Mouse (Mus musculus) urinary bladder, adult 18-20 months (tissue): ENCODE measurements around the gene Gm17657.
A peak's percentile ranks its signal among the peaks of the same experiment; 100 is the strongest.
"Not testable (repeated sequence)": the region's sequence is repeated elsewhere in the genome, so short reads cannot be mapped to it uniquely, and the experiment has no call there.

ENCODE experiments used
- DNase-seq, 2 experiments: peaks; one replicate each; pipeline ENCODE4 v3.0.0; 2022; ENCODE audit warnings: low spot score in 2 of 2, mixed read lengths in 2 of 2

Gene Gm17657

DNA sequence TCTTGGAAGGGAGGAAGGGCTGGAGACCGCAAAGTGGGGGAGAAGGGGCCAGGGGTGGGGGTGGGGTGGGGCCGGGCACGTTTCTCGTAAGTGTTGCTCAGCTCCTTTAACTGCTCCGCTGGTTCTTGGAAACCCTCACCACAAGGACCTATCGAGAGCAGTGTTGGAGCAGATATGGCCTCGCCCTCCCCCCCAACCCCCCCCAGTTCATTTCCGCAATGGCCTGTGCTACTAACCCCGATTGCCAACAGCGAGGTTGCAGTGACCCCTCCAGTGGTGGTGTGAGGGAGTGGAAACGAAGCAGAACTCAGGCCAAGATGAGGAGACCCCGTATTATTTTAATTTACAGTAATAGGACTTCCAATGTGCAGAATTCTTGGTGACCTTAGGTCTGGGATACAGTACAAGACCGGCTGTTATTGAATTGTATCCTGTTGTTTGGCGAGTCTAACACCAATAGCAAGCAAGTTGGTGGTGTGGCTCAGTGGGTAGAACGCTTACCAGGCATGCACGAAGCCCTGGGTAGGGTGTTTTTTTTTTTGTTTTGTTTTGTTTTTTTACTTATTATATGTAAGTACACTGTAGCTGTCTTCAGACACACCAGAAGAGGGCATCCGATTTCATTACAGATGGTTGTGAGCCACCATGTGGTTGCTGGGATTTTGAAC lies 48.5 kb downstream of the Gm17657 start:
- DNase-seq: no peak

DNA sequence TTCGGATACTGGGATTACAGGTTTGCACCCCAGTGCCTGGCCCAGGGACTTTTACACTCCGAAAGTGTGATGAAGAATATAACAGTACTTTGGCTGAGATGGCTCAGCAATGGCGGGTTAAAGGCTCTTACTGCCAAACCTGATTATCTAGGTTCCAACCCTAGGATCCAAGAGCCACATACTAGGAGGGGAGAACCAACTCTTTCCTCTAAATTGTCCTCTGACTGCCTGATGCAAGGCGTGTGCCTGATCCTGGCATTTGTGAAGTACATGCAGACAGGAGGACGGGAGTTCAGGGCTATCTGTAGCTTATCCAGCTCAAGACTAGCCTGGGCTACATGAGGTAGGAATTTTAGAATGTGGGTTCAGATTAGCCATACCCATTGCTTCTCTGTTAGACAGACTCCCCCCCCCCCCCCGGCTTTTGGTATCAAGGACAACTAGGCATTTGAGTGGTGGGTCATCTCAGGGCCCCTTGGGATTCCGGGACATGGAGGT lies 49.1 kb downstream of the Gm17657 start:
- no peak for DNase-seq

DNA sequence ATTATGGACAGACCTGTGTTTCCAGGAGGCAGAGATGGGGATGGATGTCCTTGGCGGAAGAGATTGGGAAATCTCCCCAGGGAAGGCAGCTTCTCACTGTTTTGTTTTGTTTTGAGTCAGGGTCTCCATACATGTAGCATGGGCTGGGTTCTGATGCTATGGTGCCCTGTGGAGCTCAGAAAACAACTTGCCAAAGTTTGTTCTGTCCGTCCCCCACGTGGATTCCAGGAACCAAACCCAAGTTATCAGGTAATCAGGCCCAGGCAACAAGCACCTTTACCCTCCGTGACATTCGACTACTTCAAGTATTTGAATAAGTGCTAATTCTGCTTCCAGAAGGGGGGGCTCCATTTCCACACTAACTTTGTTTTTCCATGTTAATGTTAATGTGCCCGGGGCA lies 49.9 kb downstream of the Gm17657 start:
- DNase-seq: no peak

DNA sequence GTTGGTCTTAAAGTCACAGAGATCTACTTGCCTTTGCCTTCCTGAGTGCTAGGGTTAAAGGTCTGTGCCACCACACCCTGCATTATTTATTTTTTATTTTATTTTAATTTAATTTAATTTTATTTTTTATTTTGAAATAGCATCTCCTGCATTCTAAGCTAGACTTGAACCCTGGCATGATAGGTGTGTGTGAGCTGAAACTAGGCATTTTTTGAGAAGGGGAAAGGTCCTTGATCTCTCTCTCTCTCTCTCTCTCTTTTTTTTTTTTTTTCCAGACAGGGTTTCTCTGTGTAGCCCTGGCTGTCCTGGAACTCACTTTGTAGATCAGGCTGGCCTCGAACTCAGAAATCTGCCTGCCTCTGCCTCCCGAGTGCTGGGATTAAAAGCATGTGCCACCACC lies 50.5 kb downstream of the Gm17657 start:
- not testable (repeated sequence) for DNase-seq

DNA sequence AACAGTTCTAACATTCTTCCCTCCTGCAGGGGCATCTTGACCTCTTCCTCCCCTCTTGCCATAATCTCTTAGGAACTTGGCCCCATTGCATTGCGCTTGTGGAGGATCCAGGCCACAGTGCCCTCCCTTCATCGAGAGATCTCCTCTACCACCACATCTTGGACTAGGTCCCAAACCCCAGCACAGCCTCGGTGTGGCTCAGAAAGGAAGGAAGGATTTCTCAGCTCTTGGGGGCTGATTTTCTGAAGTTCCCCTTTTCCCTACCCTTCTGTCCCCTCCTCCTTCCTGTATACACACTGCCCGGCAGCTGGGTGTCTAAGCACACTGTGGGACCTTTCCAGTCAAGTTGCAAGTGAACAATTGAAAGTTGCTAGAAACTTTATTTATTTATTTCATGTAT lies 51.4 kb downstream of the Gm17657 start:
- no peak for DNase-seq

DNA sequence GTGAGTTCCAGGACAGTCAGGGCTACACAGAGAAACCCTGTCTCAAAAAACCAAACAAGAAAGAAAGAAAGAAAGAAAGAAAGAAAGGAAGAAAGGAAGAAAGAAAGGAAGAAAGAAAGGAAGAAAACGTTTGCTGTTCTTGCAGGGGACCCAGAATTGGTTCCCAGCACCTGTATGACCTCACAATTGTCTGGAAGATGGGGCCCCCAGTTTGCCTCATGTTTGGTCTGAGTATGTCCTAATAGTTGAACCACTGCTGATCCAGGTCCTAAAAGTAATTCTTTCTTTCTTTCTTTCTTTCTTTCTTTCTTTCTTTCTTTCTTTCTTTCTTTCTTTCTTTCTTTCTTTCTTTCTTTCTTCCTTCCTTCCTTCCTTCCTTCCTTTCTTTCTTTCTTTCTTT lies 52.0 kb downstream of the Gm17657 start:
- not testable (repeated sequence) for DNase-seq

DNA sequence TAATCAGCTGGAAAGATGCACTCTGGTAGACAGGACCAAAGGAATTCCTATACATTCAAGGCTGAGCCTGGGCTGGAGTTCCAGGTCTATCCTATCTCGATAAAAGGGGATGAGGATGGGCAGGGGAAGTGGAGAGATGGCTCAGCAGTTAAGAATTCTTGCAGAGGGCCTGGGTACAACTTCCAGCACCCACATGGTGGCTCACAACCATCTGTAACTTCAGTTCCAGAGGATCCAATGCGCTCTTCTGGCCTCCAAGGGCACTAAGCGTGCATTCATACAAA lies 52.4 kb downstream of the Gm17657 start:
- DNase-seq: no peak

DNA sequence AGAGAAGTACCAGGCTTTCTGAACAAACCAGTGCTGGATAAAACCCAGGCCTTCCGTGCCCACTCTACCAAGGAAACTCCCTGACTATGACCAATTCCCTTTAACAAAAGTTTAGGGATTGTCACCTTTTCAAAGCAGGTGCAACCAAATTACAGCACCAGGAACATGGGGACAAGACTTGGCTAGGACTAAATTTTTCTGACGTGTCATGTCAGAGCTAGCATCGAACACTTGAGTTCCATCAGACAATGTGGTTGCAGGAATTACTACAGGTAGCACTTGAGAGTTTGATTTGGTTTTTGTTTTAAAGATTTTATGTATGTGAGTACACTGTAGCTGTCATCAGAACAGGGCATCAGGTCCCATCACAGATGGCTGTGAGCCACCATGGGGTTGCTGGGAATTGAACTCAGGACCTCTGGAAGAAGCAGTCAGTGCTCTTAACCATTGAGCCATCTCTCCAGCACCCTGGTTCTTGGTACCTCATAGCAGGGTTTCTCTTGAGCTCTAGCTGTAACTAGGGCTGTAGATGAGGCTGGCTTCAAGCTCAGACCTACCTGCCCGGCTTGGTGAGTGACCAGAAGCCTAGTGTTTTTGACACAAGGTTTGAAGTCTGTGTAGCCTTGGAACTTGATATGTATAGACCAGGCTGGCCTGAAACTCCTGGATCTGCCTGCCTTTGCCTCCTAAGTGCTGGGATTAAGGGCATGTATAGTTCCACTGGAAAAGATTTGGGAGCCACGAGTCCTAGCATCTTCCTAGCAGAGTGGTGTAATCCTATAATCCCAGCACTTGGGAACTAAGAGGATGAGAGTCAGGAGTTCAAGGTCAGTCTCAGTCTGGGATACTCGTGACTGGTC lies 53.0 kb downstream of the Gm17657 start:
- no peak for DNase-seq

DNA sequence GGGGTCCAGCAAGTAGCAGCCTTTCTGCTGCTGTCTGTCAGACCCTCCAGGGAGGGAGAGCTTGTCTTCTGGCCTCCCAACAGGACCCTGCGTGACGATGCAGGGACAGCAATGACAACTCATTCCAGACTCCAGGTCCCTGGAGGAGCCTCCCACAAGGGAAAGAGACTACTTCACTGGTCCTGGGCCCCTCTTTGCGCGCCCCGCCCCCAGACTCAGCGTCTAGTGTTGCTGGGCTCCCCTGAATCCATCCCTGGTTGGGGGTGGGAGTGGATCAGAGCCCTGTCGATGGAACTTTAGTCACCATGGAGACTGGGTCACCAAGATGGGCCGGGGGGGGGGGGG lies 54.7 kb downstream of the Gm17657 start:
- no peak for DNase-seq

DNA sequence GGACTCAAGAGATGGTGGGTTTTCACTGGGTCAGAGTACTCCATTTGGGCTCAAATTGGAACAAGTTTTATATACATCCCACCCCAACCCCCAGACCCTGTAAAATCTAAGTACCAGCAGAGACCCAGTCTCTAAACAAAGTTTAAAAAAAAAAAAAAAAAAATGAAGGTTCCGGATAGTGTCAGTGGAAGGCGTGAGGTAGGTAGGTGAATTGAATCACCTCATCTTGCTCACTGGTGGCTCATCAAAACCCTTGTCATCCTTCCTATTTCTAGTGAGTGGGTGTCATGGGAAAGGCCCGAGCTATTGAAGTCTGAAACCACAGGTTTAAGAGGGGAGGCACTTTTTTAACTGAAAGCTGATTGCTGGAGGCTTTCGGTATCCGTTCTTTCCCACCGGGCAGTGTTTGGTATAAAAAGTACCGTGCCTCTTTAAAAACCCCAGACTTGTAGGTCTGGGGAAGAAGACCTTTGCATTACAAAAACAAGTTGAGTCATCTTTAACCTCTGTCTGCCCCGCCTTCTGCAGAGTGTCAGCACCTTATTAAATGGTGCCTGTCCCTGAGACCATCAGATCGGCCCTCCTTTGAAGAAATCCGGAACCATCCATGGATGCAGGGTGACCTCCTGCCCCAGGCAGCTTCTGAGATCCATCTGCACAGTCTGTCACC lies 55.2 kb downstream of the Gm17657 start:
- DNase-seq: no peak

DNA sequence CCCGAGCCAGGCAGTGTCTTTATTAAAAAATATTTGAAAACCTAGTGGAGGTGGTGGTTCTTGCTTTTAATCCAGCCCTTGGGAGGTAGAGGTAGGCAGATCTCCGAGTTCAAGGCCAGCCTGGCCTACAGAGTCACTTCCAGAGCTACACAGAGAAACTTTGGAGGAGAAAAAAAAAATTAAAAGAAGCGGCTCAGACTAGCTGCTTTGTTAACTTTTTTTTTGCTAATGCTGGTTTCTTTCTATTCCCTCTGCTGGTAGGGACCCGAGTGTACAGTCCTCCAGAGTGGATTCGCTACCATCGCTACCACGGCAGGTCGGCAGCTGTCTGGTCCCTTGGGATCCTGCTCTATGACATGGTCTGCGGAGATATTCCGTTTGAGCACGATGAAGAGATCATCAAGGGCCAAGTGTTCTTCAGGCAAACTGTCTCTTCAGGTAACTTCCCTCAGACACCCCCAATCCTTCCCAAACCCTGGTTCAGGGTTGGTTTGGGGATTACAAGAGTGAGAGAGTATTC lies 55.9 kb downstream of the Gm17657 start:
- no peak for DNase-seq

DNA sequence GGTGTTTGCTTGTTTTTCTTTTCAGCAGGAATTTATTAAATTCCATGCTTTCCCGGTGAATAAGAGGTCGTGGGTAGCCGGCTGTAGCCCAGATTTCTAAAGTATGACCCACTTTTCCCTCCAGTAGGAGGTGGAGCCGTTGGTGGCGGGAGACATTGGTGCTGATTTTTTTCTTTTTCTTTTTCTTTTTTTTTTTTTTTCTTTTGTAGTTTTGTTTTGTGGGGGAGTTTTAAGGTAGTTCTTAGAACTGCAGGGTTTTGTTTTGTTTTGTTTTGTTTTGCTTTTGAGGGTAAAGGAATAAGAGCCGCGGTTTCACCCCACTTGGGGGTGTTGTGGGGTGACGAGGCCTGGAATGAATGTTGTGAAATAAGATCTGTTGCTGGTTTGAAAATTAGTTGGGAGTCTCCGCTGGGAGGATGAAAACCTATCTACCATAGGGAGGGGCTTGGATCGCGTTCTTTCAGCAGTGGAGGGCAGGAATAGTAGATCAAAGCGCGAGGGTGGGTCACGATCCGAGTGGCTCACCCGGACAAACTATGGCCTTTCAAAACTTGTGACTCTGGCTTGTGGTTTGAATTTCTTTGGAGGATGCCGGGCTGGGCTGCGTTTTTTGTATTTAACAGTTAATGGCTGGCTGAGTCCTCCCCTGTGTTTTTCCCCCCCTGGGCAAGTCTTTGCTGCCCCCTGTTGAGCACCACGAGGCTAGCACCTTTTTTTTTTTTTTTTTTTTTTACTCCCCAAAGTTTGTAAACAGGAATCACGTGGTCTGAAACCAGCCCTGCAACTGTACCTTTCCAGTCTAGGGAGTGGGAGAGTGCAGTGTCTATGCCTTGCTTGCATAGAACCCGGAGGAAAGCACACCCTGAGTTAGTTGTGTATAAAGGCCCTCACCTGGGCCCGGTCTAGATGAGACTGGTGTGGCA lies 56.9 kb downstream of the Gm17657 start:
- peak; percentile 61 to 72 for DNase-seq

DNA sequence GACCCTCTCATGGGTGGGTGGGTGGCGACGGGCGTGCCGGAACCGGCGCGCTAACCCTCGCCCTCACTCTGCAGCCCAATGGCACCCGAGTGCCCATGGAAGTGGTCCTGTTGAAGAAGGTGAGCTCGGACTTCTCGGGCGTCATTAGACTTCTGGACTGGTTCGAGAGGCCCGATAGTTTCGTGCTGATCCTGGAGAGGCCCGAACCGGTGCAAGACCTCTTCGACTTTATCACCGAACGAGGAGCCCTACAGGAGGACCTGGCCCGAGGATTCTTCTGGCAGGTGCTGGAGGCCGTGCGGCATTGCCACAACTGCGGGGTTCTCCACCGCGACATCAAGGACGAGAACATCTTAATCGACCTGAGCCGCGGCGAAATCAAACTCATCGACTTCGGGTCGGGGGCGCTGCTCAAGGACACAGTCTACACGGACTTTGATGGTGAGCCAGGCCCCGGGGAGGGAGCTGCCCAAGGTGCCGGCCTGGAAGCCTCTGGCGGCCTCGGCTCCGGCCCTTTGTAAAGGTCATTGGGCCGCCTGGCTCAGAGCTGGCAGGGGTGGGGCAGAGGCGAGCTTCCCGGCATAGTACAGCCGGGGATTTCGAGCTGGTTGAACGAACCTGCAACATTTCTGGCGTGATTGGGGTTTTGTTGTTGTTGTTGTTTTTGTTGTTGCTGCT lies 57.7 kb downstream of the Gm17657 start:
- peak; percentile 50 to 76 for DNase-seq

DNA sequence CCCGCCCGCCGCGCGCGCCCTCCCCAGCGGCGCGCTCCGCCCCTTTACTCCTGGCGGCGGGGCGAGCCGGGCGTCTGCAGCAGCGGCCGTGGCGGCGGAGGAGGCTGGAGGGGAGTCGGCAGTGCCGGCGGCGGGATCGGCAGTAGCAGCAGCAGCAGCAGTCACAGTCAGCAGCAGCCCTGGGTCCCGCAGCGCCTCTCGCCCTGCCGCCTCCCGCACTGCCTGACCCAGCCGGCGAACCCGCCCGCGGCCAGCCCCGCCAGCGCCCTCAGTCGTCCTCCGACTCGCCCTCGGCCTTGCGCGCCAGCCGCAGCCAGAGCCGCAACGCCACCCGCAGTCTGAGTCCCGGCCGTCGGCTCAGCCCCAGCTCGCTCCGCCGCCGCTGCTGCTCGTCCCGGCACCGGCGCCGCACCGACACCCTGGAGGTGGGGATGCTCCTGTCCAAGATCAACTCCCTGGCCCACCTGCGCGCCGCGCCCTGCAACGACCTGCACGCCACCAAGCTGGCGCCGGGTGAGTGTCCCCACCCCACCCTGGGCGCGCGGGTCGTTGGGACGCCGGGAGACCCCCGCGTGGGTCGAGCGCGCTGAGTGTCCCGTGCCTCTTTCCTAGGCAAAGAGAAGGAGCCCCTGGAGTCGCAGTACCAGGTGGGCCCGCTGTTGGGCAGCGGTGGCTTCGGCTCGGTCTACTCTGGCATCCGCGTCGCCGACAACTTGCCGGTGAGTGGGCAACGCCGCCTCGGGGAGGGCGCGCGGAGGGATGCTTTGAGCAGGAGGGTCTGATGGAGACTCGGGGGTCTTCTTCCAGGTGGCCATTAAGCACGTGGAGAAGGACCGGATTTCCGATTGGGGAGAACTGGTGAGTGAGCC lies 58.5 kb downstream of the Gm17657 start, which contains the start of gene Pim1:
Gene Pim1 (plus strand): TSS at position 41 of the 869 bp plus-strand sequence.
- DNase-seq: peak; percentile 54 to 74

DNA sequence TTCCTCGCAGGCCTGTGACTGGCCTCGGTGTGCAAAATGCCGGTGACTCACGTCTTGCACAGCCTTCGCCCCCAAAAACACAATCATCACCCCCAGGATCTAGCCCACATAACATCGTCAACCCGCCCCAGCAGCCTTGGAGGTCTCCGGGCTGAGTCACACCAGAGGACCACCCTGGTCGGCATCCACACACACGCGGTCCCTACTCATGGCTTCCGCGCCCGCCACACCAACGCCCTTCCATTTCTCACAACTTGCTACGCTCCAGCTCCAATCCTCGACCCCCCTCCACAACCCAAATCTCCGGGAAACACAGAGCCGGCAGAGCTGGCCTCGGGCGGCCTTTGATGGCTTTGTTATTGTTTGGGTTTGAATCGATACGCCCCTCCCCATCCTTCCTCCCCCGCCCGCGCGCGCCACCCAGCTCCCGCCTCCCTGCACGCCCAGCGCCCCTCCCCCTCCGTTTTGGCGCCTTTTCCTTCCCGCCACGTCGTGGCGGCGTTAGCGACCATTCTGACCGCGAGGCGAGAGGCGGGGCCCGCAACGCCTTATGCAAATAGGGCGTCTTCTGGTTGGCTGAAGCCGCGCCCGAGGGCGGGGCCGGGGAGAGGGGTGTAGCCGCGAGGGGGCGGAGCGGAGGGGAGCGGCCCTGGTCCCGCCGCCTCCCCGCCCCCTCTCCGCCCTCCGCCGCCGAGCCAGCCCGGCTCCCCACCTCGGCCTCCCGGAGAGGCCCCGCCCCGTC lies 59.3 kb downstream of the Gm17657 start:
- peak; percentile 93 to 97 for DNase-seq

DNA sequence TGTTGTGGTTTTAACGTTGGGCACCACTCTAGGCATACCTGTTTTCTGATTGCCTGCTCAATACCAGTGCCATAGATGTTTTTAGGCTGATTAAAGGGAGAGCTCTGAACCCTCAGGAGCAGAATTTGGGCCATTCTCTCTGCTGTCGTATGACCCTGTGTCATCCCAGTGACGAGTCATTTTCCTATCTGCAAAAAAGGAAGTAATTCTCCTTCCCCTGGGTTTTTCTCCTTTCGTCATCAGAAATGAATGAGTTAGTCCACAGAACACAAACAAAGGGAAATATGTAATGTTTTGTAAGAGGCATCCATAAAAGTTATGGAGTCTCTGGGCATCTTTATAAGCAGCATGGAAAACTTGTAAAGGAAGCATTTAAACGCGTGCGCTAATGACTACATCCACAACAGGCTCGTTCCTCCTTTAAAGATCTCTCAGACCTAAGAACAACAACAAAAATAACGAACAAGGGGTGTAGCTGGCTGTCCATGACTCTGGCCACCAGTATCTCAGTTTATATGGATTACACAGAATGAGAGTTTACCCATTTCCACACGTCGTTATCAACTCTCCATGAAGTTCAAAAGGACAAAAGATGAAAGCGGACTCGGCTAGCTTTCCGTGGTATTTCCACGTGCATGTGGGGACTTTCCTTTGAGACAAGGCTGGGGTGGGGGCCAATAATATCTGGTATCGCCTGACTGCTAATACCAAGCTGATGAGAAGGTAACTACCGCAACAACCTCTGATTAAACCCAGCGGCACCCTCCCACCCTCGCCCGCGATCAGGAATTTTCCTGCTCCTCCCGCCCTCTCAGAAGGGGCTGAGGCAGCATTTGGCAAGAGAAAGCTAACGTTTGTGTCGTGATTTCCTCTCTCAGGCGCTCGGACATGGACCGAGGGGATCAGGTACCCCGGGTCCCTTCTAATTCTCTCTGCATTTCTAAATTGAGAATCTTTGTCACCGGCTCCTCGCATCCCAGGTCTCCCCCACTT lies 60.2 kb downstream of the Gm17657 start:
- peak; percentile 34 to 46 for DNase-seq

DNA sequence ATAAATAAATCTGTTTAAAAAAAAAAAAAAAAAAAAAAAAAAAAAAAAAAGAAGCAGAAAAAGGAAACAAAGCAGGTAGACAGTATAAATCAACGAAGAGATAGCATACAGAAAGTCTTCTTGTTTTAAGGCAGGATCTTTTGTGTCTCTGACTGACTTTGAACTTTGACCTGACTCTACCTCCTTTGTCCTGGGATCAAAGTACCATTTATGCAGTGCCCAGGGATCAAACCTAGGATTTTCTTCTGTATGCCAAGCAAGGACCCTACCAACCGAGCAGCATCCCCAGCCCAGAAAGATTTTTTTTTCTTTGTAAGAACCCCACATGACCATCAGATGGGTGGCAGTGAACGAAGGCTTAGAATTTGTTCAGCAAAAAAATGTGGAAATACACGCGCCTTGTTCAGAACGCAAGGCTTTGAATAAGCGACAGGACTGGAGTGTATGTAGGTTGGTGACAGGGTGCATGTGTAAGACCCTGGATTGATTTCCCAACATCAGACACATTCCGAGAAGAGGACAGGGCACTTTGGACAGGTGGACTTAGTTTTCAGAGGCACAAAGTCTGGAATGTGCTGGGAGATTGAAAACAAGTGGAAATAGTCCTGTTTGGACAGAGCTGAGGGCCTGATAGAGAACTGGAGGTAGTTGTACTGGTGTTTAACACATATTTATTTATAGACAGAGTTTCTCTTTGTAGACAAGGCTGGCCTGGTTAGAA lies 61.0 kb downstream of the Gm17657 start:
- DNase-seq: no peak
